Mouse (Mus musculus) MEL (cell line): ENCODE measurements at regions not wholly inside any gene's neighbourhood (a gene's known extent, or its start where the extent isn't known, plus 50 kb on each side); places are given as distances from the start of the nearest gene placed in this dataset.

Source experiments
- DNase-seq: peaks from one replicate; pipeline ENCODE4 v3.0.0; 2011; ENCODE audit warnings: low read depth, low spot score
- H3K27ac ChIP-seq: 2 replicates; pipeline ENCODE4 v1.5.1; 2012; ENCODE audit warnings: low read depth, mild to moderate bottlenecking, control low read depth, low read length, moderate library complexity; ENCODE audit not compliant: control insufficient read depth
- H3K27me3 ChIP-seq, 2 experiments: fragments of 150-350 bp in 1 of 2; sonication (generic) in 1 of 2; 2 replicates each; pipeline ENCODE4 v1.6.1; 2012; ENCODE audit warnings: low read length in 2 of 2, mild to moderate bottlenecking in 2 of 2, improper control_type of control experiment in 1 of 2, moderate library complexity in 1 of 2; ENCODE audit not compliant: insufficient read depth in 2 of 2, control insufficient read depth in 1 of 2
- H3K36me3 ChIP-seq, 2 experiments: 2 replicates each; pipeline ENCODE4 v1.6.1; 2012 to 2014; ENCODE audit warnings: low read length in 2 of 2, improper control_type of control experiment in 1 of 2, inconsistent platforms in 1 of 2, mild to moderate bottlenecking in 1 of 2; ENCODE audit not compliant: insufficient read depth in 2 of 2, control insufficient read depth in 1 of 2
- H3K4me1 ChIP-seq, 2 experiments: fragments of 150-350 bp in 1 of 2; sonication (generic) in 1 of 2; 2 replicates each; pipeline ENCODE4 v1.6.1; 2012; ENCODE audit warnings: low read length in 2 of 2, improper control_type of control experiment in 1 of 2, mild to moderate bottlenecking in 1 of 2; ENCODE audit not compliant: insufficient read depth in 2 of 2, control insufficient read depth in 1 of 2
- H3K4me3 ChIP-seq, 2 experiments: fragments of 150-350 bp in 1 of 2; sonication (generic) in 1 of 2; 2 replicates each; pipeline ENCODE4 v1.5.1; 2012; ENCODE audit warnings: low read depth in 2 of 2, low read length in 2 of 2, mild to moderate bottlenecking in 2 of 2, moderate library complexity in 2 of 2, control low read depth in 1 of 2, improper control_type of control experiment in 1 of 2; ENCODE audit not compliant: control insufficient read depth in 1 of 2, insufficient read depth in 1 of 2
- H3K79me2 ChIP-seq: 2 replicates; pipeline ENCODE4 v1.6.1; 2012; ENCODE audit warnings: mild to moderate bottlenecking, low read length, moderate library complexity; ENCODE audit not compliant: control insufficient read depth, poor library complexity, insufficient read depth
- H3K9ac ChIP-seq: 2 replicates; pipeline ENCODE4 v1.6.1; 2012; ENCODE audit warnings: low read depth, mild to moderate bottlenecking, control low read depth, low read length, moderate library complexity; ENCODE audit not compliant: control insufficient read depth, poor library complexity, severe bottlenecking
- H3K9me3 ChIP-seq: fragments of 150-350 bp; sonication (generic); replicated peaks from 2 replicates; pipeline ENCODE4 v1.6.1; 2012; ENCODE audit warnings: mild to moderate bottlenecking, low read length, improper control_type of control experiment, moderate library complexity; ENCODE audit not compliant: insufficient read depth
- BHLHE40 ChIP-seq: IDR thresholded peaks from 2 replicates; pipeline ENCODE4 v1.6.1; 2012; ENCODE audit warnings: low read depth, mild to moderate bottlenecking, inconsistent platforms, low read length, improper control_type of control experiment, borderline replicate concordance
- CHD2 ChIP-seq: IDR thresholded peaks from 2 replicates; pipeline ENCODE4 v1.6.1; 2011; ENCODE audit warnings: low read length, improper control_type of control experiment
- CTCF ChIP-seq, 3 experiments: IDR thresholded peaks in 2 of 3; conservative IDR thresholded peaks in 1 of 3; 2 replicates each; pipeline ENCODE4 v1.5.1; 2011 to 2012; ENCODE audit warnings: low read length in 3 of 3, low read depth in 2 of 3, mild to moderate bottlenecking in 2 of 3, improper control_type of control experiment in 1 of 3, inconsistent platforms in 1 of 3, mixed read lengths in 1 of 3, moderate library complexity in 1 of 3; ENCODE audit not compliant: control insufficient read depth in 1 of 3, insufficient read depth in 1 of 3, poor library complexity in 1 of 3, severe bottlenecking in 1 of 3
- E2F4 ChIP-seq: IDR thresholded peaks from 2 replicates; pipeline ENCODE4 v1.6.1; 2011; ENCODE audit warnings: low read depth, low read length, improper control_type of control experiment, borderline replicate concordance
- ELF1 ChIP-seq: IDR thresholded peaks from 2 replicates; pipeline ENCODE4 v1.6.1; 2014; ENCODE audit warnings: low read depth, mild to moderate bottlenecking, inconsistent platforms, low read length, improper control_type of control experiment, moderate library complexity
- ETS1 ChIP-seq: IDR thresholded peaks from 2 replicates; pipeline ENCODE4 v1.6.1; 2012; ENCODE audit warnings: low read depth, mild to moderate bottlenecking, inconsistent platforms, low read length, improper control_type of control experiment, moderate library complexity
- GATA1 ChIP-seq: IDR thresholded peaks from 2 replicates; pipeline ENCODE4 v1.6.1; 2011; ENCODE audit warnings: low read depth, low read length, improper control_type of control experiment
- JUND ChIP-seq: IDR thresholded peaks from 2 replicates; pipeline ENCODE4 v1.6.1; 2011; ENCODE audit warnings: low read depth, mild to moderate bottlenecking, improper control_type of control experiment, low read length
- KAT2A ChIP-seq: conservative IDR thresholded peaks from 2 replicates; pipeline ENCODE4 v1.6.1; 2012; ENCODE audit warnings: low read depth, low read length, improper control_type of control experiment, inconsistent platforms
- MAX ChIP-seq: IDR thresholded peaks from 2 replicates; pipeline ENCODE4 v1.6.1; 2011; ENCODE audit warnings: low read length, improper control_type of control experiment
- MAZ ChIP-seq: IDR thresholded peaks from 2 replicates; pipeline ENCODE4 v1.6.1; 2012; ENCODE audit warnings: low read depth, mild to moderate bottlenecking, inconsistent platforms, low read length, improper control_type of control experiment
- MEF2A ChIP-seq: IDR thresholded peaks from 2 replicates; pipeline ENCODE4 v1.6.1; 2014; ENCODE audit warnings: low read depth, mild to moderate bottlenecking, inconsistent platforms, low read length, improper control_type of control experiment; ENCODE audit not compliant: poor library complexity, insufficient replicate concordance, severe bottlenecking; ENCODE audit errors: extremely low read depth
- MXI1 ChIP-seq: IDR thresholded peaks from 2 replicates; pipeline ENCODE4 v1.6.1; 2011; ENCODE audit warnings: mild to moderate bottlenecking, low read depth, low read length, improper control_type of control experiment
- NRF1 ChIP-seq: IDR thresholded peaks from 2 replicates; pipeline ENCODE4 v1.6.1; 2014; ENCODE audit warnings: low read depth, mild to moderate bottlenecking, inconsistent platforms, low read length, improper control_type of control experiment, moderate library complexity; ENCODE audit not compliant: poor library complexity, insufficient read depth, severe bottlenecking
- POLR2AphosphoS2 ChIP-seq: IDR thresholded peaks from 2 replicates; pipeline ENCODE4 v1.6.1; 2011; ENCODE audit warnings: low read length, improper control_type of control experiment
- RCOR1 ChIP-seq: IDR thresholded peaks from 2 replicates; pipeline ENCODE4 v1.6.1; 2012; ENCODE audit warnings: low read depth, mild to moderate bottlenecking, inconsistent platforms, low read length, improper control_type of control experiment
- SIN3A ChIP-seq: IDR thresholded peaks from 2 replicates; pipeline ENCODE4 v1.6.1; 2012; ENCODE audit warnings: low read length, improper control_type of control experiment, inconsistent platforms
- SMC3 ChIP-seq: IDR thresholded peaks from 2 replicates; pipeline ENCODE4 v1.6.1; 2011; ENCODE audit warnings: low read depth, low read length, improper control_type of control experiment
- UBTF ChIP-seq: IDR thresholded peaks from 2 replicates; pipeline ENCODE4 v1.6.1; 2012; ENCODE audit warnings: low read depth, mild to moderate bottlenecking, inconsistent platforms, low read length, improper control_type of control experiment, moderate library complexity, borderline replicate concordance; ENCODE audit not compliant: insufficient read depth
- USF2 ChIP-seq, 2 experiments: IDR thresholded peaks; 2 replicates each; pipeline ENCODE4 v1.6.1; 2011 to 2012; ENCODE audit warnings: improper control_type of control experiment in 2 of 2, low read length in 2 of 2, borderline replicate concordance in 1 of 2, inconsistent platforms in 1 of 2, low read depth in 1 of 2, mild to moderate bottlenecking in 1 of 2; ENCODE audit not compliant: insufficient read depth in 1 of 2
- ZC3H11A ChIP-seq: IDR thresholded peaks from 2 replicates; pipeline ENCODE4 v1.6.1; 2012; ENCODE audit warnings: low read depth, mild to moderate bottlenecking, inconsistent platforms, low read length, improper control_type of control experiment
- ZMIZ1 ChIP-seq: IDR thresholded peaks from 2 replicates; pipeline ENCODE4 v1.6.1; 2012; ENCODE audit warnings: low read depth, mild to moderate bottlenecking, inconsistent platforms, low read length, improper control_type of control experiment, moderate library complexity
- ZNF384 ChIP-seq: IDR thresholded peaks from 2 replicates; pipeline ENCODE4 v1.6.1; 2012; ENCODE audit warnings: low read depth, mild to moderate bottlenecking, inconsistent platforms, low read length, improper control_type of control experiment

DNA sequence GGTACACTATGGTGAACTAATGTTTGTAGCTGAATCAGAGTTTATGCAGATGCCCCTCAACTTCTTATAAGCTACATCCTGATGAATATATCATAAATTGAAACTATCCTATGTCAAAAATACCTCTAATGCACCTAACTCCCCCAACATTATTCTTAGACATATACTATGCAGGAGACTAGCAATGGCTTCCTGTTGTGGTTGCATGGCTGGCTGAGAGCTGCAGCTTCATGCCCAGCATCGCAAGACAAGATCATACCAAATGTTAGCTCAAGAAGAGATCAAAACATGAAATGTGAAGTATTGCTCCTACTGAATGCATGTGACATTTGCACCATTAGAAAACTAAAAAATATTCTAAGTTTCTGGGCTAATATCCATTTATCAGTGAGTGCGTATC lies 206.9 kb upstream of the Cited2 start:
- no peaks in the 10 kb centered on the region for H3K4me1 ChIP-seq
- DNase-seq, result no peak
- TF ChIP-seq BHLHE40, result no peak
- TF ChIP-seq CHD2, result no peak
- no peak for TF ChIP-seq GATA1
- no peak for TF ChIP-seq ZMIZ1
- no peak for TF ChIP-seq ETS1
- TF ChIP-seq ZNF384, result no peak
- no peak for TF ChIP-seq POLR2AphosphoS2
- TF ChIP-seq UBTF, result no peak
- H3K79me2 ChIP-seq, result no peaks in the 10 kb centered on the region
- H3K27me3 ChIP-seq, result no peaks in the 10 kb centered on the region
- H3K36me3 ChIP-seq, result no peaks in the 10 kb centered on the region
- no peak overlapping the region for H3K4me3 ChIP-seq
- no peak overlapping the region for H3K27ac ChIP-seq
- no peak overlapping the region for H3K9ac ChIP-seq
- H3K9me3 ChIP-seq, result no peaks in the 10 kb centered on the region

DNA sequence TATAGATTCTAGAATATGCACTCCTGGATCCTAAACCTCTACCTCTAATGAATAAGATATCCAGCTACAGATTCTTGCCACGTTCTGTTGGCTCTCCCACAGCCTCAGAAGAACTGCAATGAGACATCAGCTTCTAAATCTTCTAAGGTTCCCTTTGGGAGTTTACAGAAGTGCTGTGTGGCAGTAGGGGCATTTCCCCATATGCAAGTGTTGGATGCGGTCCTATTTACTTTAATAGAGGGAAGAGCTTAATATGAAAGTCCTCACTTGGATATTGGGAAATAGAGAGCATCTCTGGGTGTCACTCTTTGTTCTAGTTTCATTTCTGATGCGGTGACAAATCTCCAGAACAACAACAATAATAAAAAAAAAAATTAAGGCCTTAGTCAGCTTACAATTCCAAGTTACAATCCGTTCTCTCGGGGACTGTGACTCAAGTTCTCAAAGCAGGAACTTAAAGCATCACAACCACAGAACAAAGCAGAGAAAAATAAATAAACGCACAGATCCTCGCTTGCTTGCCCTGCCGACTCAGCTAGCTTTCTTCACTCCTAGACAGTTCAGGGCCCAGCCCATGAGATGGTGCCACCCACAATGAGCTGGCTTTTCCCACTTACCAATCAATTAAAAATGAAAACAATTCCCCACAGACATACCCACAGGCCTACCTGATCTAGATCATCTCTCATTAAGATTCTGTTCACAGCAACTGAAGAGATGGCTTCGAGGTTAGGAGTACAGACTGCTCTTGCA lies 204.4 kb upstream of the Cited2 start:
- DNase-seq, result no peak
- Histone ChIP-seq H3K79me2 (no peaks in the 10 kb centered on the region), H3K4me3 (no peak overlapping the region), H3K9ac (no peak overlapping the region), H3K36me3 (peaks cover 0 to 9% of the 10 kb centered on the region in 2 experiments; a peak in 2 of 4 replicates), H3K27me3 (no peaks in the 10 kb centered on the region), H3K27ac (no peak overlapping the region), H3K4me1 (peaks cover 0 to 3% of the 10 kb centered on the region in 2 experiments; a peak in 1 of 4 replicates), H3K9me3 (no peaks in the 10 kb centered on the region)
- TF ChIP-seq ELF1 (no peak), JUND (no peak), MXI1 (no peak), SMC3 (no peak)

DNA sequence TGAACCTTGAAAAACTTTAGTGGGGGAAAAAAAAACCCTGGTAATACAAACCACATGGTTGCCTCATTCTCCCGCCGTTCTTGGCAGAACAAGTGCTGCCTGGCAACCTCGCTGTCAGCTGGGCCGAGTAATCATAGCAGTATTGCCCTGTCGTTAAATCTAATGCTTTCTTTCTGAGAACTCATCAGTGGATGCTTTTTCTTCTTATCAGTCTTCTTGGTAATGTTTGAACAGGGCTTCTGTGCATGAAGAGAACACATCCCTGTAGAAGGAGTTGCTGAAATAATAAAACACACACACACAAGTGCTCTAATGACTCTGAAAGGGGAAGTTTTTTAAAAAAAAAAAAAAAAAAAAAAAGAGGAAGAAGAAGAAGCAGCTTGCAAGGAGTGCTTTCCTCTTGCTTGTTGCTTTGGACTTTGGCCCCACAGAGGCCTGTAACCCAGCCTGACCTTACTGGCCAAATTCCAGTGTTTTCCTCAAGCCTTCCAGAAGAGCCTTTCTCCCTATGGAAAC lies 200.9 kb upstream of the Cited2 start:
- Histone ChIP-seq H3K36me3 (peaks cover 0 to 10% of the 10 kb centered on the region in 2 experiments; a peak in 2 of 4 replicates), H3K79me2 (no peaks in the 10 kb centered on the region), H3K4me1 (peaks cover 0 to 3% of the 10 kb centered on the region in 2 experiments; a peak in 1 of 4 replicates), H3K4me3 (peak overlapping the region; percentile 44 to 51), H3K9me3 (no peaks in the 10 kb centered on the region), H3K9ac (peak overlapping the region; percentile 60), H3K27me3 (no peaks in the 10 kb centered on the region), H3K27ac (peak overlapping the region; percentile 62)
- peak; percentile 82 for DNase-seq
- peak; percentile 68; the same call in 1 of the 2 replicates for TF ChIP-seq SIN3A
- TF ChIP-seq KAT2A, result no peak
- no peak for TF ChIP-seq ZC3H11A
- TF ChIP-seq E2F4, result no peak
- TF ChIP-seq JUND, result no peak
- peak; percentile 58; the same call in 1 of the 2 replicates for TF ChIP-seq ETS1
- peak; percentile 32; the same call in 1 of the 2 replicates for TF ChIP-seq RCOR1
- no peak for TF ChIP-seq USF2 (IDR thresholded peaks at IDR 0.05; ENCODE audit: borderline replicate concordance in 1 of 2, insufficient read depth in 1 of 2, low read depth in 1 of 2, low read length in 2 of 2)
- TF ChIP-seq MEF2A, result no peak
- no peak for TF ChIP-seq UBTF
- TF ChIP-seq MAX, result peak; percentile 70
- peak; percentile 72 for TF ChIP-seq MXI1
- no peak for TF ChIP-seq CTCF (IDR thresholded peaks at IDR 0.05 in 2 of 3, conservative IDR thresholded peaks at IDR 0.05 in 1 of 3; ENCODE audit: control insufficient read depth in 1 of 3, insufficient read depth in 1 of 3, low read depth in 2 of 3, low read length in 3 of 3, poor library complexity in 1 of 3, severe bottlenecking in 1 of 3)
- TF ChIP-seq NRF1, result no peak
- no peak for TF ChIP-seq MAZ
- TF ChIP-seq SMC3, result no peak
- no peak for TF ChIP-seq ZMIZ1
